Mouse (Mus musculus) layer of hippocampus, postnatal 36 days (tissue): Measurements from ENCODE around the gene Gm4491. TPM values are rescaled to one million over a fixed set of nuclear protein-coding genes. Genes with fewer than 3 reads are reported as not detected.
A peak's percentile ranks its signal among the peaks of the same experiment; 100 is the strongest.

ENCODE experiments used
- DNase-seq, 2 experiments: peaks; one replicate each; pipeline ENCODE4 v3.0.0; 2022
- total RNA-seq, 2 experiments: library from RNA; stranded (reverse); gene quantifications; 2 replicates each; pipeline ENCODE4 v1.2.3; 2021

Gene Gm4491
- total RNA-seq, 2 experiments from 2014 or later: 0.58 to 1.3 TPM

GRCm38 (mm10) chr14:57082863-57083262 lies 32.8 kb downstream of the Gm4491 start:
- DNase-seq: no peak

- DNase-seq: no peak
Measured at GRCm38 (mm10) chr14:57075537-57075936, 40.1 kb downstream of the Gm4491 start.

- peak in 1 of 2 experiments; percentile 22 for DNase-seq
Measured at GRCm38 (mm10) chr14:57069906-57070305, 45.8 kb downstream of the Gm4491 start.

- DNase-seq: no peak
Measured at GRCm38 (mm10) chr14:57066053-57066452, 49.6 kb downstream of the Gm4491 start.

Other genes starting within 250 kb of the Gm4491 start
- gene Zmym2, start 229.2 kb downstream of the Gm4491 start, total RNA-seq: 100 to 1,000 TPM in 1 of 2 experiments, 10 to 100 TPM in 1; 95.1 to 101 TPM
- 1 to 10 TPM in 1 of 2 experiments, under 1 TPM in 1; 0.30 to 1.0 TPM for gene Gja3, start 57.8 kb downstream of the Gm4491 start, total RNA-seq
- gene Gjb2, start 11.2 kb downstream of the Gm4491 start, total RNA-seq: 1 to 10 TPM; 5.3 to 6.1 TPM
- 100 to 1,000 TPM in 1 of 2 experiments, 10 to 100 TPM in 1; 87.4 to 111 TPM for gene Gjb6, start 17.7 kb upstream of the Gm4491 start, total RNA-seq